Mouse (Mus musculus): ENCODE measurements around the gene Nr6a1.
A peak's percentile ranks its signal among the peaks of the same experiment; 100 is the strongest.

Gene Nr6a1

DNA sequence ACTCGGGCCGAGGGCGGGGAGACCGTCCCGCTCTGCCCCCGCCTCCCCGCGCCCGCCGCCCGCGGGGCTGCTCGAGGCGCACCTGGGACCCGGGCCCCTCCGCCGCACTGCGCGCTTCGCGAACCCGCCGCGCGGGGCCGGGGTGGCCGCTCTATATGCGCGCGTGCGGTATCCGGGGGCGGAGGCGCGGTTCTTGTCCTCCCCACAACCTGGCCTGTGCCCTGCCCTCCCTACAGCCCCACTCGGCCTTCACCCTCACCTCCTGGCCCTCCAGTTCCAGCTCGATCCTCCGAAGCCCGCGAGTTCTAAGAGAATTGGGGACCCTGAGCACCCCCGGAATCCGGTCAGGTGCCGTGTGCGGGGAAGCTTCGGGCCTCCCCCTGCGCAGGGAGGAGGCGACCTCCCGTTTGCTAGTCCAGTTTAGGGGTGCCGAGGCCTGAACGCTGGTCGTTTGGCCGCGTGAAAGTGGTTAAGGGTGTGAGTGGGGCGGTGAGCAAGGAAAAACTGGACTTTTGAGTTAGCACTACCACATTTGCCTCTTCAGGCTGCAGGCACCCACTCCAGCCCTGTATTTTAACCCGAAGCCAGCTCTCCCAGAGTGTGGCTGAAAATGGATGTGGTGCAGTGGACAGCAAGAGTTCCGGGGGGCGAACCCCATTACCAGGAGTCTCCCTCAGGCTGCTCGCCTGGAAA is 215.3 kb downstream of the Nr6a1 start:
- DNase-seq, result no peak

DNA sequence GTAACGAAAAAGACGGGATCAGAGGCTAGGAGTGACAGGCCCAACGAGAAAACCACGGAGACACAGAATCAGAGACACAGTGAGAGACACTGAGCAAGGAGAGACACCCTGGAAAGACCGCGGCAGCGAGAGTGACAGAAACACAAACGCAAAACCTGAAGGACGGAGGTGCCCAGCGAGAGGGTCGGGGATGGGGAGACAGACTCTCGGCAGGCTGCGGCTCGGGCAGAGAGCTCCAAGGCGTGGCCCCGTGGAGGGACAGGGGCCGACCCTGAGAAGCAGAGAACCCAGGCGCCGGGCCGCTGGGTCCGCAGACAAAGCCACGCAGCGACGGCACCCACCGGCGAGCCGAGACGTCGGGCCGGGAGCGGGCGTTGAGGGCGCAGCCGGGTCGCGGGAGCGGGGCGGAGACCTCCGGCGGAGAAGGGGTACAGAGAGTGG is 216.0 kb downstream of the Nr6a1 start:
- DNase-seq, result peak in 1 of 2 experiments; percentile 51

DNA sequence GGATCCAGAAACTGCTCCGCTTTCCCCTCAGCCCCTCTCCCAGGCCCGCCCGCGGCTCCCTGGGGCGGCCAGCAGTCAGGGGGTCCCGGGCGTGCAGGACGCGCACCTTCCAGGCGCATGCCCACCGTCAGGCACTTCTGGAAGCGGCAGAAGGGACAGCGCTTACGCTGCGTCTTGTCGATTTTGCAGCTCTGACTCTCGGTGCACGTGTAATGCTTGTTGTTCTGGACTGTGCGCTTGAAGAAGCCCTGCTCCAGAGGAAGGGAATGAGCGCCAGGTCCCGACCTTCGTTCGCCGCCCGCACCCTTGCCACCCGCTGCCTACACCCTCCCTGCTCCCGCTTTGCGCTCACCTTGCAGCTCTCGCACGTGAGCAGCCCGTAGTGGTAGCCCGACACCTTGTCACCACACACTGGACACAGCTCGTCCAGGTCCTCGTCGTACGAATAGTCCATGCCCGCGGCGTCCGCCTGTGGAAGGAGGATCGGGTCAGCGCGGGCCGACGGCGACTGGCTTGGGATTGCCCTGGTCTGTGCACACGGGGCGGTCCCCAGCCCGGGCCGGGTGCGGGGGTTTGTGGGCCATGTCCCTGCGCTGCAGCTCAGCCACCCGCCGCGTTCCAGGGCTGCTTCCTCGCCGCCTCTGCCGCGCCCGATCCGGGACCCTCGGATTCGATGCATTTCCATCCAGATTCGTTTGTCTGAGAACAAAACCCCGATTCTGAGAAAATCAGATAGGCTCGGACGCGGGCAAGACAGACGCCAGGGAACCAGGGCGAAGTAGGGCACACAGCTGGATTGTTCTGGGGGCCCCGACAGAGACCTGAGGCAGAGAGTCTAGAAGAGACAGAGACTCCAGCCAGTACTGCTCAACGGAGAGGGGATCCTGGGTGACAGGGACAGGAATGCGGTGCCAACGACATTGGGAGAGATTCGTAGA is 216.9 kb downstream of the Nr6a1 start:
- peak; percentile 37 to 66 for DNase-seq

DNA sequence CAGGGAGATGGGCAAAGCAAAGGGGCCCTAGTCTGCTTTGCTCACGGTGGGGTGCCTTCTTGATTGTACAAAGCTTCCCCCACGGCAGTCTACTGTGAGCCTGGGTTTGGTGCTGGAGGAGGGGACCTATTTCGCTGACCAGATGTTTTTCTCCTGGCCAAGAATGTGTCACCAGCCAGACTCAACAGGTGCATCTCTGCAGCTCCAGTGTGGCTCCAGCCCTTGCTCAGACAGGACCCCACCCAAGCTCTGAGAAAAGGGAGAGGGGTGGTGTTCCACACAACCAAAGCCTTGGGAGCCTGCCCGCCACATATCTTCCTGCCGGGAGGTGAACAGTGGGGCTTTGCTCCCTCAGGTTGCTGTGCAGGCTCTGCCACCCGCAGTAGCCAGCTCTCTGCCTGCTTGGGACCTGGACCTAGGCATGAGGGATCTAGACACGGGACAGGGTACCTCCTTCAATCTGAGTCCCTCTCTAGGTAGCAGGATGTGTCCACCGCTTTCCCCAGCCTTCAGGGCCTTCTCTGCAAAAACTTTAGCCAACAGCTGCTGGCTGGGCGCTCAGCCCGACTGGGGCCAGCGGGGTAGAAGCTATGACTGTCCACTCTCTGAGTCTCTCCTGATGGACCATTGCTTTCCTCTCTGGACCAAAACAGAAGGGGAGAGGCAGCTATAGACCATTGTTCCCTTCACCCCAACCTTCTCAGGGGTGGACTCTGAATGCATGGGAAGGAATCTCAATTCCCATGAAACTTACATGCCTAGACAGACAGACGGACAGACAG is 218.4 kb downstream of the Nr6a1 start:
- no peak for DNase-seq

DNA sequence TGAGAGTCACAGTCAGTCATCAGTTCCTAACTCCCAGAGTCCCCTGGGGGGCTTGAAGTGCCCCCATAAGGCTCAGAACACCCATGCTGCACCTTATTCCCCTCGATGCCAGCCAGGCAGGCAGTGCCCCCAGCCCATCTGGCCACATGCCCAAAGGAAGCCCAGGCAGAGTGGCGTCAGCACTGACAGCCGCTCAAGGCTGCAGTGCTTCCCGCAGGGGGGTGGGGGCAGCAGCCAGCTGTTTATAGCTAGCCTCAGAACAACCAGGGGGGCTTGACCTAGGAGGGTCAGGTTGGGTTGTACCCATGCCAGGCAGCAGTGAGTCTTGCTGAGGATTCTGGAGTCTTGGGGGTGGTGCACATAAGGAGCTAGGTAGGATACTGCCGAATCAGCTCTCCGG is 220.8 kb downstream of the Nr6a1 start:
- peak; percentile 43 to 46 for DNase-seq

DNA sequence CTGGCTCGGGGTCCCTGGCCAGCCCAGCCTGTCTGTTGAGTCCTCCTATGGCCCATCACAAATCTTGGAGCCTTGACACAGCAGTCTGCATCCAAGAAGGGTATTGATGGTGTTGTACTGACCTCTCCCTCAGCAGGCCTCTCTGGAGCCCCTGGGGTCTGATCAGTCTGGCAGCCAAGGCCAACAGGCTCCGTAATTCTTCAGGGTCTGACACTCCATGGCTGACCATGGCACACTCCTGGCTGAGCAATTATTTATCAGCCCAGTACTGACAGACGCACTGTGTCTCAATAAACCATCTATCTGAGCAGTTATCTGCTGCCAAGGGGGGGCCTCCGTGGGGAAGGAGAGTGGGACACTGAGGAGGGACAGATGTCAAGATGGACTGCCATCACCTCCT is 222.5 kb downstream of the Nr6a1 start:
- DNase-seq, result no peak

DNA sequence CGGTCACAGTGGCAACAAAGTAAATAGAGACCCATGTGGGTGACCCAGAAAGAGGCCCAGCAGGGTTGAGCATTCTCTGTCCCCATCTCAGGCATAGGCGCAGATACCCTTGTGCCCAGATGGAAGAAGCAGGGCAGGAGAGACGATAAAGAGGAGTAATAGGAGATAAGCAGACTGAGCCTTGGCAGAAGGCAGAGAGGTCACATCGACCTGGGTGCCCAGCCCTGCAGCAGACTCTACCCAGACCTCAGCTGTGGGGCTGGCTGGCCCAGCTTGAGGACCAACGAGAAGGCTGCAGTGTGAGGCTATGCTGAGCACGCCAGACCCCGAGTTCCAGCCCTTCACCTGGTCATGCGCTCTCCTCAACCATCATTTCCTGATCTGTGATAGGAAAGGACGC is 223.2 kb downstream of the Nr6a1 start:
- DNase-seq, result no peak

DNA sequence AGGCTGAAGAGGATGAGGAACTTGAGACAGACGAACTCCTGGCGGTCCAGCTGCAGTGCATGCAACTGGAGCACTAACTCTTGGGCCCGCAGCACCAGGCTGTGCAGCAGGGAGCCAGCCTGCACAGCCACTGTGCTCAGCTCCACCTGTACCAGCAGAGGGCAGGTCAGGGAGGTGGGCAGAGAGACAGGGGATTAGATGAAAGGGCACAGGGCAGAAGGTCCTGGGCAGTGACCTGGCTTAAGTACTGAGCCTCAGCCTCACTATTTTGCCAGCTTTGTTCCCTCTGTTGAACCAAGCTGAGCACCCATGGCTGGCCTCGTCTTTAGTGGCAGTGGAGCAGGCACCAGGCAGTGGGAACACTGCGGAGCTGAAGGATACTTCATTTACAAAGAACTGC is 227.3 kb downstream of the Nr6a1 start:
- no peak for DNase-seq

DNA sequence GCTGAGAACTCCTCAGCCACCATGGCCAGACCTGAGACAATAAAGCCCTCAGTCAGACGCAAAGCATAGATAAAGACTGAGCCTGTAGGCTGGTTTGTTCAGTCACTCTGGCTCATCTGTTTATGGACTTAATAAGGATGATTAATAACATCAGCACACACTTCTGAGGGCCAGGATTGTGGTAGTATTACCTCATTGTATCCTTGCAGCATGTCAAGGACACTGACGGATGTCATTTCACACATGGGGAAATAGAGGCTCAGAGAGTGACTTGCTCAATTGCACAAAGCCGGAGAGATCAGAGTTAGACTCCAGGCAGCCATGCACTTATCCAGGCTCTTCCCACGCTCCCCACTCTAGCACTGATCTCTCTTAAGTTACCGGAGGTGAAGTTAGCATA is 228.9 kb downstream of the Nr6a1 start:
- no peak for DNase-seq

DNA sequence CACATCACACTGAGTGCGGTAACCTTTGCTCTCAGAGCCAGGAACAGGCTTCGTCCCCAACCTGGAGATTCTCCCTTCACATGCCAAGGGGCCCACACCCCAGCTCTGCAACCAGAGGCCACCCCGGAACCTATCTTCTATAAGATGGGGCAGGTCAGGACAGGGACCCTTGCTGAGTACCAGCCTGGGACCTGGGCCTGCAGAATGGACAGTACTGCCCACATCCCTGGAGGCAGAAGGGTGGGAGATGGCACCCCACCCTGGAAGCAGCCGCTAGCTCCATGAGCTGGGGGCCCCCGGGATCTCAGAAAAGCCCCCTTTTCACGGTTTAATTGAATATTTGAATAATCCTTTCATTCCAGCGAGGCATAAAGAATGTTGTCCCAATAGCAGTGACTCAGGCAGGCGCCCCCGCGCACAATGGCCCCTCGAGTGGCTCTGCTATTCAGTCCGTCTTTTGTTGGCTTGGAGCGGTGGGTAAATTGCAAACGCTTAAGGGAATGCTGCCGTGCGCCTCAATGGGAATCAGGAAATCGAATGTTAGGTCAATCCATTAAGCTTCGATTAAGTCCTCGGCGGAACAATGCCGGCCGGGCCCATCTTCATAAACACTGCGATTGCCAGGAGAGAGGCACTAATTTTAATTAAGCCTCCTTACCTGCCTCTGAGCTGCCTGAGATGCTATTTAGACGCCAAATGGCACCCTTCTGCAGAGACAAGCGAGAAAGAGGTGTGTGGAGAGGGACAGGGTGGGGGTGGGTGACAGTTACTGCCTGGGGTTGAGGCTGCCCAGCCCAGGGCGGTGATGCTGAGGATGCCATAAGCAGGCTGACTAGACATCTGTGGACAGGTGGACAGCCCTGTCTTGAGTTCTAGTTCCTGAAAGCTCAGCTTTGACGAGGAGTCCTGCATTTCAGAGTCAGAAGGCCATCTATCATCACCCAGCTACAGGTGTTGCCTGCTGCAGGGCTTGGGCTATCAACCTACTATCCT is 230.1 kb downstream of the Nr6a1 start:
- no peak for DNase-seq

DNA sequence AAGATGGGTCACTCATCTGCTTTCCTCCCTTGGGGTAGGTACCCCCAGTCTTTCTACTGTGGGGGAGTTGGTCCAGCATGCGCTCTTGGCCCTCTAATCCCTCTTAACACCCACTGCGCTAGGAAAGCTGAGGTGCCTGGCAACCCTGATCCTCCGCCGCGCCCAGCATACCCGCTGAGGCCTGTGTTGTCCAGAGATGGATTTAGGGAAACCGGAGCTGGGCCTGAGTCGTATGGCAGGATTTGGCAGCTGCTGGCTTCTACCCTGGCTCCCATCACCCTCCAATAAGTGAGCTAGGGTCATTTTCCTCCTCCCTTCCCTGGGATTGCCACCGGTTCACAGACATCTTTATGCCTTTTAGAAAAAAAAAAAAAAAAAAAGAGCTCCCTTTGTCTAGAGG is 231.7 kb downstream of the Nr6a1 start:
- no peak for DNase-seq

DNA sequence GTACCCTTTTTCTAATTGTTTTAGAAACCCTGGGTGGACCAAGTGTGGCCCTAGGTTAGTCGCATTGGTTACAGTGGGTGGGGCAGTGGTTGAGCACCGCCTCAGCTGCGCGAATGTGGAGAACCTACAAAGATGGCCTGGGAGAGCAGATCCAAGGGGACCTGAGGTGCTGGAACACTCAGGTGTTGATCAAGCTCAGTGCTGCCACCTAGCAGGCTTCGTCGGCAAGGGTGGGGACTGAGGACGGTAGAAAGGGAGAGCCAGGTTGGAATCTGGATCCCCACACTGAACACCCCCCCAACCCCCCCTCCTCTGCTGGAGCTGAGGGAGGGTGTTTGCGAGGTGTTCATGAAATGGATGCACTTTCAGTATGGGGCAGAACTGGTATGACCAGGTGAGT is 235.9 kb downstream of the Nr6a1 start:
- peak; percentile 80 to 85 for DNase-seq

DNA sequence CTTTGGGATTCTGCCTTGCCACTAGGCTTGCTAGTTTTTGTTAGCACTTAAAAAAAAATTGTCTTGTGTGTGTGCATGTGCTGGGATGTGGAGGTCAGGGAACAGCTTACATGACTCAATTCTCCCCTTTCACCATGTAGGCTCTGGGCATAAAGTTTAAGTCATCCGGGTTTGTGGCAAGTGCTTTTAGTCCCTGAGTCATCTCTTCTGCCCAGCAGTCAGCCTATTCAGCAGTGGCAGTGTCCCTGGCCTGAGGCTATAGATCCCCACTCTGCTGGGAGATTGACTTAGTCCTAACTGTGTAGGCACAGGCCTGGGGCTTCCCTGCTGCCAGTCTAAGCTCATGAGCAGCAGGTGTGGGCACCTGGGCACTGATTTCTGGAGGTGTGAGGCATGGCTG is 237.6 kb downstream of the Nr6a1 start:
- DNase-seq, result no peak

DNA sequence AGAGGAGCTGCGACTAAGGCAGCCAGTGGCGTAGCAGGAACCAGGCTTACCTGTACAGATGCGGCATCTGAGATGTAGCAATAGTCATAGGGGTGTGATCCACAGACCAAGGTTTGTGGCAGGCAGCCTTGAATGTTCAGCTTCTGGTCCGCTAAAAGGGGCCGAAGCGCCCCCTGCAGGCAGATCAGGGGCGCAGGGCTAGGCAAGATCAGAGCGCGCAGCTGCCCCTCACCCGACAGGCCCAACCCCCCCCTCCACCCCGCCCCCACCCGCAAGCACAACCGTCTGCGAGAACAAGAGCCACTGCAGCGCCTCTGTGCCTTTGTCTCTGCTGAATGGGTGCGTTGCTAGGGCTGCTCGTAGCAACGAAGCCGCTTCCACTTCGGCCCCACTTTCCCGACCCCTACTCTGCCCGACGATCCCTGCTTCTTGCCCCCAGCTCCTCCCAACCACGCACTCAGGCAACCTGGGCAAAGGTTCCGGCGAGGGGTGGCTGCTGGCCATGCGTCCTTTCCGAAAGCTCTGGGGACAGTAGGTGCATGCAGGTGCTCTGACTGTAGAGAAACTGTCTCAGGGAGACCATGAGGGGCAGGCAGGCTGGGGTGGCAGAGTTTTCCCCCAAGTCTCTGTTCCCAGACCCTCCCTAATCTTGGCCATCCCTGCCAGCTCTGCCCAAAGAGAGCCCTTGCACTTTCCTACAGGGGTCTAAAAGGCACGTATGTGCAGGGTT is 238.5 kb downstream of the Nr6a1 start:
- peak; percentile 80 to 83 for DNase-seq

DNA sequence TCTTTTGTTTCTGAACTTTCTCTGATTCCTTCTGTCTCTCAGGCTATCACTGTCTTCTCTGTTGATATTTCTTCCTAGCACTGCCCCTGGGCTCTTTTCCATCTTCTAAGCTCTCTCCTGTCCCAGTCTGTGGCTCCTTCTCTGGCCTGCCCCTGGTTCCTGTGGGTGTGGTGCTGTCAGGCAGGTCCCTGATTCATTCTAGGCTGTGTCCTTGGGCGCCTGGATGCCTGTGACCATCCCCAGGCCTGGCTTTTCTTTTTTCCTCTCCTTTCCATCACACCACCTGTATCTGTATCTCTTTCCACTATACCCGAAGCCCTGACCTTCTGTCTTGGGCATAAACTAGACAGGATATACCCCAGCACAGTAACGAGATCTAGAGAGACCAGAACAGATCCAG is 241.7 kb downstream of the Nr6a1 start:
- DNase-seq, result no peak

DNA sequence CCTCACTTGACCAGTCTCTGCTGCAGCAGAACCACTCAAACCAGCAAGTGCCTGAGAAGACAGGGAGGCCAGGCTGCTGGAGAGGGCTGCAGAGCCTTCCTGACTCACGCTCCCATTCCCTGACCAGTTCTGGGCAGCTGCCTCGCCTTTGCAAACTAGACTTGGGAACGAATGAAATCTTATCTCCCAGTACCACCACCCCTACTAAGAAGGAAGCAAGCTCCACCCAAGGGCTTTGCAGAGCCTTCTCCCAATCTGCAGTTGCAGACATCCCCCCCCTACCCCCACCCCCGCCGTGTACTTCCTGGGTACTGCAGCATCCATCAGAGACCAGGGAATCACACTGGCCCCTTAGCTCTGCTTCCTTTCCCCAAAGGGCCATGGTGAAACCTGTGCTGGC is 244.4 kb downstream of the Nr6a1 start:
- DNase-seq, result no peak

DNA sequence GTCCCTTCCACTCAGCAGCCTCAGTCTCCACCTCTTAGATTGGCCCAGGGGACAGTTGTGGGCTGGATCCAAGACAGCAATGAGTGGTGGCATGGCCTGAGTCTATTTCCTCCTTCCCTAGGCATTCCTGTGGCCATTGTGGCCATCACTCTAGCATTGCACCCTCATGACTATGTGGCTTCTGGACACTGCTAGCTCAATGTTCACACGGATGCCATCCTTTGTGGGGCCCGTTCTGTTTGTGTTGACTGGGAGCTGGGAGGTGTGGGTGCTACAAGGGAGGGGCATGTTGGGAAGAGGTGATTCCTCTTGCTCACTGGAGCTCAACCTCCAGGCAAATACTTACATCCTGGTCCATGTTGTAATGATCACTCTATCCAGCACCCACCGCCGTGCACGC is 245.3 kb downstream of the Nr6a1 start:
- DNase-seq, result no peak

DNA sequence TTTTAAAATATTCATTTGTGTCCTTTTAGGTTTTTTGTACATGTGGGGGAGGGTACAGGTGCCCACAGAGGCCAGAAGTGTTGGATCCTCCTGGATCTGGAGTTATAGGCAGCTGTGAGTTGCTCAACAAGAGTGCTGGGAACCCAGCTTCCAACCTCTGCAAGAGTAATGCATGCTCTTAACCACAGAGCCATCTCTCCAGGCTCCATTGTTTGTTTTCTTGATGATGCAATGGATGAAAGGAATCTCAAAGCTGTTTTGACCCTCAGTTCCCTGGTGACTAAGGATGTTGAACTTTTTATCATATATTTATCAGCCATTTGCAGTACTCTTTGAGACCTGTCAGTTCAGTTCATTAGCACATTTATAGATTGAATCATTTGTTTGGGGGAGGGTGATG is 248.5 kb downstream of the Nr6a1 start:
- no peak for DNase-seq

DNA sequence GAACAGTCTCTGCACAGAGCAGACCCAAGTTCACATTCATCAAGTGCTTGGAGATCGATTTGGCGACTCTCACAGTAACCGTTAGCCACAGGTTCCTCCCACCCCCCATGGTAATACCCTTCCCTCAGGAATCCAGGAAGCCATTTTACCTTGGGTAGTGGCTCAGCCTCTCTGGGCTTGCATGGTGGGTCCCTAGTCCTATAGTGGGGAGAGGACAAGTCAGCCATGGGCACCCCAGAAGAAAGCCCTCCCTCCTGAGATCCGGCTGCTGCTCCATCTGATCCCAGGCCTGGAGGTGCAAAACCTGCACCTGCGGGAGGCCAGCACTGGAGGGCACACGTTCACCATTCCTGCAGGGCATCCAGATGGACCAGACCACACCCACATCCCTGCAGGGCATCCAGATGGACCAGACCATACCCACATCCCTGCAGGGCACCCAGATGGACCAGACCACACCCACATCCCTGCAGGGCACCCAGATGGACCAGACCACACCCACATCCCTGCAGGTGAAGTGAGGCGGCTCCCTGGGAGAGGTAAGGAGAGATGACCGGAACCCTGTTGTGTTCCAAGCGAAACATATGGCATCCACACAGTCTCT is 252.0 kb downstream of the Nr6a1 start:
- DNase-seq, result peak in 1 of 2 experiments; percentile 57

Measured in cerebellum, postnatal 10 days (tissue).